Mouse (Mus musculus) spleen, adult 2 months (tissue): ENCODE results near the gene Mdga1.

ENCODE experiments used
- CTCF ChIP-seq: fragments of 200-500 bp; IDR thresholded peaks from 2 replicates; pipeline ENCODE4 v1.5.1; 2011; ENCODE audit warnings: mild to moderate bottlenecking, inconsistent platforms; ENCODE audit not compliant: insufficient read depth, insufficient read length, insufficient replicate concordance; ENCODE audit errors: extremely low read depth
- POLR2A ChIP-seq: fragments of 200-500 bp; IDR thresholded peaks from 2 replicates; pipeline ENCODE4 v1.6.1; 2011; ENCODE audit warnings: low read depth, low read length, inconsistent platforms

- TF ChIP-seq CTCF (no peak), POLR2A (no peak)
Measured at GRCm38 (mm10) chr17:29973226-29973625, 3.3 kb upstream of the Mdga1 start.
